Mouse (Mus musculus): ENCODE results near the gene Krtap4-1. TPM values are rescaled to one million over a fixed set of nuclear protein-coding genes. Genes with fewer than 3 reads are reported as not detected.
"Not testable (repeated sequence)": the region's sequence is repeated elsewhere in the genome, so short reads cannot be mapped to it uniquely, and the experiment has no call there.

The Krtap4-1 gene
- not detected in 2 replicates for polyA plus RNA-seq (2015; fragmentation: Nextera tagmentation; extraction: Ambion mirVana)

GRCm38 (mm10) chr11:99628138-99628537, at the start of gene Krtap4-1:
TSS of gene Krtap4-1 (minus strand) at chr11:99628238.
- no peak for ATAC-seq (ENCODE audit: insufficient read depth, low FRiP score, low read depth)
- no peaks in the 10 kb centered on the region for H3K27me3 ChIP-seq (replicated peaks)

GRCm38 (mm10) chr11:99665860-99666259, 37.8 kb upstream of the Krtap4-1 start, which contains the start of gene Krtap4-6:
TSS of gene Krtap4-6 (minus strand) at chr11:99665960.
- H3K4me3 ChIP-seq (replicated peaks): no peak within 1 kb of the TSS
- no peaks in the 10 kb centered on the region for H3K36me3 ChIP-seq
- H3K4me1 ChIP-seq: no peaks in the 10 kb centered on the region
- no peak within 1 kb of the TSS for H3K9ac ChIP-seq
- no peaks in the 10 kb centered on the region for H3K9me3 ChIP-seq
- H3K27me3 ChIP-seq (replicated peaks): no peaks in the 10 kb centered on the region
- H3K4me2 ChIP-seq: no peak within 1 kb of the TSS
- H3K27ac ChIP-seq: no peak within 1 kb of the TSS
- ATAC-seq (ENCODE audit: insufficient read depth, low FRiP score, low read depth): no peak

More at GRCm38 (mm10) chr11:99628138-99628537, at the start of gene Krtap4-1:
- H3K4me1 ChIP-seq: 0 out of 2 replicates have a peak, but pooled peaks cover 3% of the 10 kb centered on the region
- H3K4me2 ChIP-seq: no peak within 1 kb of the TSS
- no peak within 1 kb of the TSS for H3K27ac ChIP-seq
- H3K9ac ChIP-seq: no peak within 1 kb of the TSS
- H3K36me3 ChIP-seq: no peaks in the 10 kb centered on the region
- 78% methylated on average over 4 of the region's 4 CpGs for WGBS
- H3K4me3 ChIP-seq (replicated peaks): no peak within 1 kb of the TSS
- no peaks in the 10 kb centered on the region for H3K9me3 ChIP-seq

- H3K9ac ChIP-seq: no peak overlapping the region
- H3K9me3 ChIP-seq: no peaks in the 10 kb centered on the region
- WGBS: 79% methylated on average over 10 of the region's 10 CpGs
- no peak overlapping the region for H3K4me3 ChIP-seq (replicated peaks)
- no peaks in the 10 kb centered on the region for H3K4me1 ChIP-seq
- no peak overlapping the region for H3K4me2 ChIP-seq
- no peaks in the 10 kb centered on the region for H3K36me3 ChIP-seq
- no peak for ATAC-seq (ENCODE audit: insufficient read depth, low FRiP score, low read depth)
- no peaks in the 10 kb centered on the region for H3K27me3 ChIP-seq (replicated peaks)
- H3K27ac ChIP-seq: no peak overlapping the region
These were observed 34.8 kb upstream of the Krtap4-1 start for GRCm38 (mm10) chr11:99662802-99663201.

- H3K9me3 ChIP-seq: no peaks in the 10 kb centered on the region
- no peak overlapping the region for H3K4me3 ChIP-seq (replicated peaks)
- no peak overlapping the region for H3K4me2 ChIP-seq
- WGBS: 79% methylated on average over 4 of the region's 4 CpGs
- no peak overlapping the region for H3K9ac ChIP-seq
- no peaks in the 10 kb centered on the region for H3K27me3 ChIP-seq (replicated peaks)
- no peak for ATAC-seq (ENCODE audit: insufficient read depth, low FRiP score, low read depth)
- H3K27ac ChIP-seq: no peak overlapping the region
- no peaks in the 10 kb centered on the region for H3K36me3 ChIP-seq
- no peaks in the 10 kb centered on the region for H3K4me1 ChIP-seq
These were observed 31.2 kb upstream of the Krtap4-1 start for GRCm38 (mm10) chr11:99659256-99659655.

- not testable (repeated sequence) for H3K27ac ChIP-seq; H3K4me2 ChIP-seq; H3K4me3 ChIP-seq (replicated peaks); H3K9ac ChIP-seq; H3K36me3 ChIP-seq; H3K9me3 ChIP-seq; H3K4me1 ChIP-seq; H3K27me3 ChIP-seq (replicated peaks); ATAC-seq (ENCODE audit: insufficient read depth, low FRiP score, low read depth)
- 69% methylated on average over 10 of the region's 10 CpGs for WGBS
These were observed 30.5 kb upstream of the Krtap4-1 start, which contains the start of gene Gm11563 for GRCm38 (mm10) chr11:99658467-99659010. TSS of gene Gm11563 (minus strand) at chr11:99658960.

- no peaks in the 10 kb centered on the region for H3K36me3 ChIP-seq
- H3K27me3 ChIP-seq (replicated peaks): no peaks in the 10 kb centered on the region
- H3K27ac ChIP-seq: no peak overlapping the region
- H3K4me3 ChIP-seq (replicated peaks): no peak overlapping the region
- no peak for ATAC-seq (ENCODE audit: insufficient read depth, low FRiP score, low read depth)
- H3K9me3 ChIP-seq: no peaks in the 10 kb centered on the region
- no peaks in the 10 kb centered on the region for H3K4me1 ChIP-seq
- no peak overlapping the region for H3K4me2 ChIP-seq
- no peak overlapping the region for H3K9ac ChIP-seq
- WGBS: 42% methylated on average over 5 of the region's 5 CpGs
These were observed 29.0 kb upstream of the Krtap4-1 start for GRCm38 (mm10) chr11:99657051-99657450.

- no peaks in the 10 kb centered on the region for H3K9me3 ChIP-seq
- no peaks in the 10 kb centered on the region for H3K27me3 ChIP-seq (replicated peaks)
- H3K27ac ChIP-seq: no peak within 1 kb of the TSS
- H3K4me2 ChIP-seq: no peak within 1 kb of the TSS
- WGBS: 85% methylated on average over 2 of the region's 2 CpGs
- H3K4me1 ChIP-seq: no peaks in the 10 kb centered on the region
- no peak for ATAC-seq (ENCODE audit: insufficient read depth, low FRiP score, low read depth)
- no peaks in the 10 kb centered on the region for H3K36me3 ChIP-seq
- no peak within 1 kb of the TSS for H3K4me3 ChIP-seq (replicated peaks)
- H3K9ac ChIP-seq: no peak within 1 kb of the TSS
These were observed 22.1 kb upstream of the Krtap4-1 start, which contains the start of gene Gm11555 for GRCm38 (mm10) chr11:99650136-99650535. TSS of gene Gm11555 (minus strand) at chr11:99650236.

GRCm38 (mm10) chr11:99646444-99646843, 18.4 kb upstream of the Krtap4-1 start:
- Histone ChIP-seq H3K27ac (no peak overlapping the region), H3K4me2 (no peak overlapping the region), H3K9ac (no peak overlapping the region), H3K36me3 (no peaks in the 10 kb centered on the region), H3K9me3 (no peaks in the 10 kb centered on the region), H3K4me3 (replicated peaks) (no peak overlapping the region), H3K27me3 (replicated peaks) (no peaks in the 10 kb centered on the region), H3K4me1 (no peaks in the 10 kb centered on the region)
- 84% methylated on average over 15 of the region's 15 CpGs for WGBS
- no peak for ATAC-seq (ENCODE audit: insufficient read depth, low FRiP score, low read depth)

GRCm38 (mm10) chr11:99644351-99644750, 16.3 kb upstream of the Krtap4-1 start:
- Histone ChIP-seq H3K36me3 (no peaks in the 10 kb centered on the region), H3K27me3 (replicated peaks) (no peaks in the 10 kb centered on the region), H3K4me2 (no peak overlapping the region), H3K4me3 (replicated peaks) (no peak overlapping the region), H3K9ac (no peak overlapping the region), H3K9me3 (no peaks in the 10 kb centered on the region), H3K4me1 (no peaks in the 10 kb centered on the region), H3K27ac (no peak overlapping the region)
- WGBS: 74% methylated on average over 3 of the region's 3 CpGs
- no peak for ATAC-seq (ENCODE audit: insufficient read depth, low FRiP score, low read depth)

- not testable (repeated sequence) for H3K36me3 ChIP-seq; ATAC-seq (ENCODE audit: insufficient read depth, low FRiP score, low read depth); H3K4me1 ChIP-seq; H3K4me2 ChIP-seq; H3K9me3 ChIP-seq; H3K27ac ChIP-seq; H3K9ac ChIP-seq; H3K27me3 ChIP-seq (replicated peaks); H3K4me3 ChIP-seq (replicated peaks)
- WGBS: 81% methylated on average over 9 of the region's 9 CpGs
These were observed 15.6 kb upstream of the Krtap4-1 start, which contains the start of gene Krtap4-7 for GRCm38 (mm10) chr11:99643635-99644139. TSS of gene Krtap4-7 (minus strand) at chr11:99644089.

- Histone ChIP-seq H3K4me2 (no peak overlapping the region), H3K36me3 (no peaks in the 10 kb centered on the region), H3K9ac (no peak overlapping the region), H3K9me3 (no peaks in the 10 kb centered on the region), H3K4me1 (no peaks in the 10 kb centered on the region), H3K27me3 (replicated peaks) (no peaks in the 10 kb centered on the region), H3K4me3 (replicated peaks) (no peak overlapping the region), H3K27ac (no peak overlapping the region)
- no peak for ATAC-seq (ENCODE audit: insufficient read depth, low FRiP score, low read depth)
- WGBS: 32% methylated on average over 1 of the region's 1 CpGs
These were observed 12.9 kb upstream of the Krtap4-1 start for GRCm38 (mm10) chr11:99640926-99641325.

GRCm38 (mm10) chr11:99637086-99637485, 9.0 kb upstream of the Krtap4-1 start:
- no peak overlapping the region for H3K4me2 ChIP-seq
- H3K4me3 ChIP-seq (replicated peaks): no peak overlapping the region
- no peak for ATAC-seq (ENCODE audit: insufficient read depth, low FRiP score, low read depth)
- H3K27me3 ChIP-seq (replicated peaks): no peaks in the 10 kb centered on the region
- H3K27ac ChIP-seq: no peak overlapping the region
- H3K9ac ChIP-seq: no peak overlapping the region
- WGBS: 74% methylated on average over 1 of the region's 1 CpGs
- no peaks in the 10 kb centered on the region for H3K9me3 ChIP-seq
- no peaks in the 10 kb centered on the region for H3K36me3 ChIP-seq
- H3K4me1 ChIP-seq: no peaks in the 10 kb centered on the region
